Mouse (Mus musculus): ENCODE data around the gene Nrarp.

Gene Nrarp

GRCm38 (mm10) chr2:25228995-25229530, 48.5 kb downstream of the Nrarp start:
- DNase-seq (ENCODE audit: low spot score) = no peak

GRCm38 (mm10) chr2:25229582-25229981, 49.0 kb downstream of the Nrarp start:
- no peak for DNase-seq (ENCODE audit: low spot score)

GRCm38 (mm10) chr2:25230581-25230980, 50.0 kb downstream of the Nrarp start:
- DNase-seq (ENCODE audit: low spot score) = no peak

GRCm38 (mm10) chr2:25231038-25231437, 50.5 kb downstream of the Nrarp start:
- no peak for DNase-seq (ENCODE audit: low spot score)

All from testis, postnatal 14 days (tissue).